Mouse (Mus musculus): ENCODE results near the gene Jdp2. TPM values are rescaled to one million over a fixed set of nuclear protein-coding genes. Genes with fewer than 3 reads are reported as not detected.

Gene Jdp2
- polyA plus RNA-seq (2015; fragmentation: Nextera tagmentation; extraction: Ambion mirVana) = 0.12 TPM in 1 of 2 replicates, not detected in the other

DNA sequence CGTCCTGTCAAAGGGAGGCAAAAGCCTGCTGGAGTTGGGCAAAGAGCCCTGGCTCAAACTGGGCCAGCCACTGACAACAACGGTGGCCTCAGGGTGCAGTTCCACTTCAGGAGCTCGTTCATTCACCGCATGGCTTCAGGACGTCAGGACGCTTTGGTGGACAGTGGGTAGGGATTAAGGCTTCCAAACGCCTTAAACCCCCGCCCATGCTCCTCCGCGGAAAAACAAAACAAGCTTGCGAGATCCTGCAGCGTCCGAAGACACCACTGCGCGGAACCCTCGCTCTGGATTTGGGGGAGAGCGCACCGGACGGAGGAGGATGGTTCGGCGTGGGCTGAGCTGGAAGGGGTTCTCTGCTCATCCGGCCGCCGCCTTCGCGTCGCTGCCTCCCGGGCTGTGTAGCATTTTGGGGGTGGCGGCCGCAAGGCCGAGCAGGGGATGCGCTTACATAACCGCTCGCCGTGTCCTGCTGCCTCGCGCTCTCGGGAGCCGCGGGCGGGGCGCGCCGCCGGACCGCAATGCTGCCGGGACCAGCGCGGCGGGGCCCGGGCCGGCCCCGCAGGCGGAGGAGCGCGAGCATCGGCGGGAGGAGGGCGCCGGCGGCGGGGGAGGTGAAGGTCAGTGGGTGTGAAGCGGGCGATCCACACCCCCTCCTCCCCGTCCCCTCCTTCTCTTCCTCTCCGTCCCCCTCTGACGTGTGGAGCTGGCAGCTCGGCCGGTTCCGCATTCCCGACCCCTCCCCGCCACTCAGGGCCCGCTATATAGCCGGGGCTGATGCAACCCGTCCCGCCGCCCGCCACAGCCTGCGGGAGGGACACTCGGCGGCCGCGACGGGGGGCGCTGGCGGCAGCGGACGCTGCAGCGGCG is at the start of gene Jdp2:
Gene Jdp2, plus strand, starts transcription at position 417 of the 867 bp plus-strand sequence.
- H3K27ac ChIP-seq (ENCODE audit: low read length) = peak within 1 kb of the TSS; percentile 75
- H3K9ac ChIP-seq (ENCODE audit: low read depth, low read length) = peak within 1 kb of the TSS; percentile 64
- peak within 1 kb of the TSS; percentile 65 for H3K4me3 ChIP-seq (ENCODE audit: low read depth, low read length)
- no peaks in the 10 kb centered on the region for H3K9me3 ChIP-seq (replicated peaks; ENCODE audit: control insufficient read depth, low read length)
- WGBS (ENCODE audit: insufficient replicate concordance) = under 1% methylated on average over 68 of the region's 90 CpGs
- H3K36me3 ChIP-seq (ENCODE audit: control insufficient read depth, insufficient read depth) = no peaks in the 10 kb centered on the region
- peaks cover 2% of the 10 kb centered on the region; the same call in 1 of the 2 replicates for H3K4me1 ChIP-seq (ENCODE audit: control insufficient read depth, low read depth, low read length)
- H3K27me3 ChIP-seq (ENCODE audit: control insufficient read depth, insufficient read depth, low read depth, low read length) = peaks cover 43% of the 10 kb centered on the region
- peak; percentile 83 for ATAC-seq (ENCODE audit: low read depth)
- H3K4me2 ChIP-seq (ENCODE audit: low read depth, low read length) = peak within 1 kb of the TSS; percentile 69

- no peak overlapping the region for H3K4me2 ChIP-seq (ENCODE audit: low read depth, low read length)
- H3K4me1 ChIP-seq (ENCODE audit: control insufficient read depth, low read depth, low read length) = no peaks in the 10 kb centered on the region
- H3K36me3 ChIP-seq (ENCODE audit: control insufficient read depth, insufficient read depth) = no peaks in the 10 kb centered on the region
- 72% methylated on average over 8 of the region's 8 CpGs for WGBS (ENCODE audit: insufficient replicate concordance)
- no peak for ATAC-seq (ENCODE audit: low read depth)
- no peak overlapping the region for H3K4me3 ChIP-seq (ENCODE audit: low read depth, low read length)
- H3K9ac ChIP-seq (ENCODE audit: low read depth, low read length) = no peak overlapping the region
- no peak overlapping the region for H3K27ac ChIP-seq (ENCODE audit: low read length)
- H3K9me3 ChIP-seq (replicated peaks; ENCODE audit: control insufficient read depth, low read length) = no peaks in the 10 kb centered on the region
- H3K27me3 ChIP-seq (ENCODE audit: control insufficient read depth, insufficient read depth, low read depth, low read length) = no peaks in the 10 kb centered on the region
Measured at GRCm38 (mm10) chr12:85549661-85550060, 49.2 kb upstream of the Jdp2 start.

DNA sequence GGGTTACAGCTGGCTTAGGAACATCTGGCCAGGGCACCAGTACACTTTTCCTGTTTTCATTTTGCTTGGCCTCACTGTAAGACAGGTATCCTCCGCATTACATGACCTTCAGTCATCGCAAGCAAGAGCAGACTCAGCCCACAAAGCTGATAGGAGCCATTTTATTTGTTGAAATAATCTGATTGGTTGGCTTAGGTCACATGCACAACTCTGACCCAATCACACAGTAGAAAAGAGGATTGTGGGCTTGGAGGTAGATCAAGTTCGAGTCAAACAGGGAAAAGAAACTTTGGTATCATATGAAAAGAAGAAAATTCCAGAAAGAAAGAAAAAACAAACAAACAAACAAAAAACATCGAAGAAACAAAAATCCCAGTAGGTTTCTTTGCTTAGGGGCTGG is 48.4 kb upstream of the Jdp2 start:
- Histone ChIP-seq H3K27me3 (ENCODE audit: control insufficient read depth, insufficient read depth, low read depth, low read length) (no peaks in the 10 kb centered on the region), H3K36me3 (ENCODE audit: control insufficient read depth, insufficient read depth) (no peaks in the 10 kb centered on the region), H3K9ac (ENCODE audit: low read depth, low read length) (no peak overlapping the region), H3K4me3 (ENCODE audit: low read depth, low read length) (no peak overlapping the region), H3K4me1 (ENCODE audit: control insufficient read depth, low read depth, low read length) (no peaks in the 10 kb centered on the region), H3K27ac (ENCODE audit: low read length) (no peak overlapping the region), H3K9me3 (replicated peaks; ENCODE audit: control insufficient read depth, low read length) (no peaks in the 10 kb centered on the region), H3K4me2 (ENCODE audit: low read depth, low read length) (no peak overlapping the region)
- ATAC-seq (ENCODE audit: low read depth) = no peak
- 78% methylated on average over 4 of the region's 4 CpGs for WGBS (ENCODE audit: insufficient replicate concordance)

DNA sequence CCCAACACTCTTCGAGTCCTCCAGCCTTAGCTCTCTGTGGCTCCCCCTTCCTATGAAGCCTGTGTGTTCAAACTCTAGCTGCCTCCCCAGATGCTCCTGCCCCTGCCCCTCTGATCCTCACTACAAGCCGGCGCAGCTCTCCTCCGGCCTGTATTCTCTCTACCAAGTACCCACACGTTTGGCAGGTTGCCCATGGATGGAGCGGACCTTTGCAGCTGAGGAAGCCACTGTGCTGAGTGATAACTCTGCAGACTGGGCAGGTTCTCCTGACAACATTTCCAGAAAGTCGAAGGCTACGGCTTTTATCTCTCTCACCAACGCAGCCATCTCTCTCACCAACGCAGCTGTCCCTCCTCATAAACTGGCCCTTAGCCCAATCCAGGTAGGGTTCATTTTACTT is 39.5 kb upstream of the Jdp2 start:
- H3K4me3 ChIP-seq (ENCODE audit: low read depth, low read length) = no peak overlapping the region
- no peak overlapping the region for H3K27ac ChIP-seq (ENCODE audit: low read length)
- no peaks in the 10 kb centered on the region; the same call in 1 of the 2 replicates for H3K27me3 ChIP-seq (ENCODE audit: control insufficient read depth, insufficient read depth, low read depth, low read length)
- ATAC-seq (ENCODE audit: low read depth) = no peak
- no peaks in the 10 kb centered on the region for H3K36me3 ChIP-seq (ENCODE audit: control insufficient read depth, insufficient read depth)
- 50% methylated on average over 10 of the region's 10 CpGs for WGBS (ENCODE audit: insufficient replicate concordance)
- no peaks in the 10 kb centered on the region for H3K4me1 ChIP-seq (ENCODE audit: control insufficient read depth, low read depth, low read length)
- no peak overlapping the region for H3K4me2 ChIP-seq (ENCODE audit: low read depth, low read length)
- no peaks in the 10 kb centered on the region; the same call in 1 of the 2 replicates for H3K9me3 ChIP-seq (replicated peaks; ENCODE audit: control insufficient read depth, low read length)
- H3K9ac ChIP-seq (ENCODE audit: low read depth, low read length) = no peak overlapping the region

- 57% methylated on average over 2 of the region's 2 CpGs for WGBS (ENCODE audit: insufficient replicate concordance)
- Histone ChIP-seq H3K27me3 (ENCODE audit: control insufficient read depth, insufficient read depth, low read depth, low read length) (no peaks in the 10 kb centered on the region), H3K27ac (ENCODE audit: low read length) (no peak overlapping the region), H3K9ac (ENCODE audit: low read depth, low read length) (no peak overlapping the region), H3K9me3 (replicated peaks; ENCODE audit: control insufficient read depth, low read length) (no peaks in the 10 kb centered on the region; the same call in 1 of the 2 replicates), H3K36me3 (ENCODE audit: control insufficient read depth, insufficient read depth) (no peaks in the 10 kb centered on the region), H3K4me3 (ENCODE audit: low read depth, low read length) (no peak overlapping the region), H3K4me2 (ENCODE audit: low read depth, low read length) (no peak overlapping the region), H3K4me1 (ENCODE audit: control insufficient read depth, low read depth, low read length) (no peaks in the 10 kb centered on the region)
- ATAC-seq (ENCODE audit: low read depth) = no peak
Measured at GRCm38 (mm10) chr12:85565441-85565840, 33.4 kb upstream of the Jdp2 start.

GRCm38 (mm10) chr12:85568298-85568697 is 30.5 kb upstream of the Jdp2 start:
- Histone ChIP-seq H3K4me3 (ENCODE audit: low read depth, low read length) (no peak overlapping the region), H3K9ac (ENCODE audit: low read depth, low read length) (no peak overlapping the region), H3K9me3 (replicated peaks; ENCODE audit: control insufficient read depth, low read length) (no peaks in the 10 kb centered on the region), H3K27me3 (ENCODE audit: control insufficient read depth, insufficient read depth, low read depth, low read length) (no peaks in the 10 kb centered on the region), H3K27ac (ENCODE audit: low read length) (no peak overlapping the region), H3K36me3 (ENCODE audit: control insufficient read depth, insufficient read depth) (no peaks in the 10 kb centered on the region), H3K4me1 (ENCODE audit: control insufficient read depth, low read depth, low read length) (no peaks in the 10 kb centered on the region), H3K4me2 (ENCODE audit: low read depth, low read length) (no peak overlapping the region)
- no peak for ATAC-seq (ENCODE audit: low read depth)
- WGBS (ENCODE audit: insufficient replicate concordance) = 65% methylated on average over 3 of the region's 3 CpGs

DNA sequence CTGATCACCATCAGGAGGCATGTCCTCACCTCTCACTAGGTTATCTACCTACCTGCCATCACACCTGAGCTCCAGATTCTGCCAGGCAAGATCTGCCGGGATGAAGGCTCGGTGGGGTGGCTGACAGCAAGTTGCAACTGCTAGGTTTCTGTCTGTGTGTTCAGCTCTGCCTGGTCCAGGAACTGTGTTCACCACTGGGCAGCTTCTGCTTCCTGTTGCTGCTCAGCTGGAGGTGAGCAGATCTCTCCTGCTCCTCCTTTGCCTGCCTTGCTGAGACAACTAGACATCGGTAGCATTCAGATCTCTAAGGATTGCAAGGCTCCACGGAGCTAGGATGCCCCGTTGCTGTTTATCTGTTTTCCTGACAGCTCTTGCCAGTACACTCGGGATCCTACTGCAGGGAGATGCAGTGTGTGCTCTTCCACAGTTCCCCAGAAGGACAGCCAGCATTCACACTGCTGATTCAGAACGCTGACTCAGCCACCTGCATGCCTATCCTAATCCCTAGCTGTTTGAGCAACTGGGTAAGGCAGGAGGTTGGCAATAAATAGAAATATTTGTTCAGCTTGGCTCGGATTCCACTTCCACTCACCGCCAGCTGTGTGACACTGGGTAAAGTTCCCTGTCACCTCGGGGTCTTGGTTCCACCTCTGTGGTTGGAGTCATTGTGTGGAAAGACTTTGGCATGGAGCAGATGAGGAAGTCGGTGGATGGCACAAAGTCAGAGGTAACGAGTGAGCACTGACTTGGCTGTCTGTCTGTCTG is 29.3 kb upstream of the Jdp2 start:
- no peak for ATAC-seq (ENCODE audit: low read depth)
- H3K9me3 ChIP-seq (replicated peaks; ENCODE audit: control insufficient read depth, low read length) = no peaks in the 10 kb centered on the region
- H3K4me1 ChIP-seq (ENCODE audit: control insufficient read depth, low read depth, low read length) = no peaks in the 10 kb centered on the region
- no peaks in the 10 kb centered on the region for H3K36me3 ChIP-seq (ENCODE audit: control insufficient read depth, insufficient read depth)
- H3K27ac ChIP-seq (ENCODE audit: low read length) = no peak overlapping the region
- H3K27me3 ChIP-seq (ENCODE audit: control insufficient read depth, insufficient read depth, low read depth, low read length) = no peaks in the 10 kb centered on the region
- H3K9ac ChIP-seq (ENCODE audit: low read depth, low read length) = no peak overlapping the region
- no peak overlapping the region for H3K4me3 ChIP-seq (ENCODE audit: low read depth, low read length)
- 26% methylated on average over 12 of the region's 12 CpGs for WGBS (ENCODE audit: insufficient replicate concordance)
- no peak overlapping the region for H3K4me2 ChIP-seq (ENCODE audit: low read depth, low read length)

DNA sequence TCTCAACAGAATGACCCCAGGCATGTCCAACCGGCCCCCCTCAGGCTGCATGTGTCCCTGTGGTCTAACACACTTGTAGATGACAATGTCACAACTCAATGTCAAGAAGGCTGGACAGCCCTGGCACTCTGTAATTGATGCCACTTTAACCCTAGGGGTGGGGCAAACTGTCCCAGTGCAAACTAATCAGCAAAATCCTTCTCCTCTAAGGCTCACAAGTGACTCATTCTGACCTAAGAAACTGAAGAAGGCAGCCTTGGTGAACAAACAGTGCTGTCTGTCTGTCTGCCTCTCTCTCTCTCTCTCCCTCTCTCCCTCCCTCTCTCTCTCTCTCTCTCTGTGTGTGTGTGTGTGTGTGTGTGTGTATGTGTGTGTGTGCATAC is 28.7 kb upstream of the Jdp2 start:
- H3K27me3 ChIP-seq (ENCODE audit: control insufficient read depth, insufficient read depth, low read depth, low read length) = no peaks in the 10 kb centered on the region
- H3K4me3 ChIP-seq (ENCODE audit: low read depth, low read length) = no peak overlapping the region
- WGBS (ENCODE audit: insufficient replicate concordance) = 41% methylated on average over 1 of the region's 1 CpGs
- no peak for ATAC-seq (ENCODE audit: low read depth)
- no peak overlapping the region for H3K4me2 ChIP-seq (ENCODE audit: low read depth, low read length)
- H3K36me3 ChIP-seq (ENCODE audit: control insufficient read depth, insufficient read depth) = no peaks in the 10 kb centered on the region
- H3K4me1 ChIP-seq (ENCODE audit: control insufficient read depth, low read depth, low read length) = no peaks in the 10 kb centered on the region
- H3K9me3 ChIP-seq (replicated peaks; ENCODE audit: control insufficient read depth, low read length) = no peaks in the 10 kb centered on the region
- H3K9ac ChIP-seq (ENCODE audit: low read depth, low read length) = no peak overlapping the region
- no peak overlapping the region for H3K27ac ChIP-seq (ENCODE audit: low read length)

- no peaks in the 10 kb centered on the region for H3K4me1 ChIP-seq (ENCODE audit: control insufficient read depth, low read depth, low read length)
- ATAC-seq (ENCODE audit: low read depth) = no peak
- WGBS (ENCODE audit: insufficient replicate concordance) = 38% methylated on average over 11 of the region's 11 CpGs
- H3K27ac ChIP-seq (ENCODE audit: low read length) = no peak overlapping the region
- no peaks in the 10 kb centered on the region for H3K9me3 ChIP-seq (replicated peaks; ENCODE audit: control insufficient read depth, low read length)
- no peaks in the 10 kb centered on the region for H3K36me3 ChIP-seq (ENCODE audit: control insufficient read depth, insufficient read depth)
- no peak overlapping the region for H3K9ac ChIP-seq (ENCODE audit: low read depth, low read length)
- H3K27me3 ChIP-seq (ENCODE audit: control insufficient read depth, insufficient read depth, low read depth, low read length) = no peaks in the 10 kb centered on the region
- H3K4me2 ChIP-seq (ENCODE audit: low read depth, low read length) = no peak overlapping the region
- H3K4me3 ChIP-seq (ENCODE audit: low read depth, low read length) = no peak overlapping the region
Measured at GRCm38 (mm10) chr12:85571312-85571711, 27.5 kb upstream of the Jdp2 start.
